Mouse (Mus musculus) liver, embryonic 14.5 days (tissue): ENCODE measurements at regions not wholly inside any gene's neighbourhood (a gene's known extent, or its start where the extent isn't known, plus 50 kb on each side); places are given as distances from the start of the nearest gene placed in this dataset.

Experiments used
- CTCF ChIP-seq: IDR thresholded peaks from 2 replicates; pipeline ENCODE4 v1.5.1; 2016; ENCODE audit warnings: antibody characterized with exemption, low read depth, control low read depth
- EP300 ChIP-seq: IDR thresholded peaks from 2 replicates; pipeline ENCODE4 v1.6.1; 2016; ENCODE audit warnings: antibody characterized with exemption, low read depth

DNA sequence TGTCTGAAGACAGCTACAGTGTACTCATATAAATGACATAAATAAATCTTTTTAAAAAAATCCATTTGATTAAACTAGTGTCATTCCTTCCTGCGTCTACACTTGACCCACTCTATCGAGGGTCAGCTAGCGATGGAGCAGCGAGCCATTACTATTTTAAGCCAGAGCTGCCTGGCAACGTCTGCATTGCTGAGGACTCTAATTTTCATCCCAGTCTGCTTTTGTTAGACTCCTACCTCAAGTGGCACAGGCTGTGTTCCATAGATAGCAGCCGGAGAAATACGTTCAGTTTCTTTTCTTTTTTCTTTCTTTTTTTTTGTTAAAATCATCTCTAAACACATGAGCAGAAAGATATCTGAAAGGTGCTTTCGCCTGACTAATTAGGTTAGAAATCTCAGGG, 211.5 kb downstream of the Dusp6 start:
- TF ChIP-seq CTCF = no peak
- no peak for TF ChIP-seq EP300
